Mouse (Mus musculus) gastrocnemius, postnatal 14 days (tissue): ENCODE data around the gene Tmco3. TPM values are rescaled to one million over a fixed set of nuclear protein-coding genes. Genes with fewer than 3 reads are reported as not detected.

Experiments used
- DNase-seq: peaks from one replicate; pipeline ENCODE4 v3.0.0; 2021; ENCODE audit warnings: mixed read lengths
- intact Hi-C: fragments of 180-260 bp; cut with DNase I; formaldehyde crosslinking; loops from one replicate; pipeline ENCODE4 v1.15.1; 2025; ENCODE audit warnings: low total_unique reads
- long read RNA-seq, 2 experiments: library from polyadenylated mRNA; stranded (forward); transcript quantifications; one replicate each; pipeline ENCODE4 v2.0.0; 2021
- total RNA-seq, 2 experiments: library from RNA; stranded (reverse); gene quantifications; 2 replicates each; pipeline ENCODE4 v1.2.3; 2021

The Tmco3 gene
- 10 to 100 TPM; 12.7 to 13.3 TPM for total RNA-seq
- long read RNA-seq, experiment 1, full-length matches to known transcripts, result 7 of 17 reads
- long read RNA-seq, experiment 1, partial matches to known transcripts, result 1 of 17 reads
- long read RNA-seq, experiment 1, other reads (novel, unspliced or antisense), result 9 of 17 reads
- long read RNA-seq, experiment 2, full-length matches to known transcripts, result 12 of 23 reads
- long read RNA-seq, experiment 2, partial matches to known transcripts, result 1 of 23 reads
- long read RNA-seq, experiment 2, other reads (novel, unspliced or antisense), result 10 of 23 reads

DNA sequence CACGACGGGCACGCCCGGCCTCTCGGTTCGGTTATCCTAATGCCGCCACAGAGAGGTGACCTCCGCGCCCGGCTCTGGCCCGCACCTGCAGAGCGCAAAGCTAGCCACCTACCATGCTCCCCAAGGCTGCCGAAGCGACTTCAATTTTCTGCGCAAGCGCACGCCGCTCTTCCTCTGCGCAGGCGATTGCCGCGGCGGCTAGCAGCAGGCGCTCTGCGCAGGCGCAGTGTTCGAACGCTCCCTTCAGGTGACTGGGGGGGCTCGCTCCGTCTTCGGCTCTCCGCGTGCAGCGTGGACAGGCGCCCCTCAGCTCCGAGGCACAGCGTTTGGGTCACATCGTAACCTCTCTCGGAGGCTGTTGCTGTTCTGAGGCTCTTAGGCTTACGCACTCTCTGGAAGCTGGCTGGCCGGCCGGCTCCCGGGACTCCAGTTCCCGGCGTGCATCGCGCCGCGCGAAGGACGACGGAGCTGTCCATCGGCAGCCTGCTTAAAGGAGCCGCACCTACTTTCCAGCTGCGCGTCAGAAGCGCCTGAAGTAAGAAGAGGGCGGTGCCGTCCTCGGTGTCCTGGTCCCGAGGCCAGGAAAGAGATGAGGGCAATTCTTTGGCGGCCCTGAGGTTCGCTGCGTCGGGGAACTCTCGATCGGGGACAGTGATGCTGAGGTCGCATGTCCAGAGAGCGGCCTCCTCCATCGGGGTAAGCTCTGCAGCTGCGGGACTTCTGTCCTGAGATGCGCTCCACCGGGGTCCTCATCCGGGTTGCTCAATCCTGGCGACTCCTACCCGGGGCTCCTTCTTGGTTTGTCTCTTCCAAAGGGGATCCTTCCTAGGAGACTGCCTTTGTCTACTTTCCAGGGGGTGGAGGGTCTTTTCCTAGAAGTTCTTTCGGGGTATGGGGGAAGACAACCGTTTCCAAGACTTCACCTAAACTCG is at the start of gene Tmco3, which contains the start of gene Dcun1d2:
Gene Tmco3, plus strand, starts transcription at position 499 of the 932 bp plus-strand sequence.
Gene Dcun1d2, minus strand, starts transcription at position 440 of the 932 bp plus-strand sequence.
- intact Hi-C loops, result no loop called here
- DNase-seq, result peak; percentile 96

DNA sequence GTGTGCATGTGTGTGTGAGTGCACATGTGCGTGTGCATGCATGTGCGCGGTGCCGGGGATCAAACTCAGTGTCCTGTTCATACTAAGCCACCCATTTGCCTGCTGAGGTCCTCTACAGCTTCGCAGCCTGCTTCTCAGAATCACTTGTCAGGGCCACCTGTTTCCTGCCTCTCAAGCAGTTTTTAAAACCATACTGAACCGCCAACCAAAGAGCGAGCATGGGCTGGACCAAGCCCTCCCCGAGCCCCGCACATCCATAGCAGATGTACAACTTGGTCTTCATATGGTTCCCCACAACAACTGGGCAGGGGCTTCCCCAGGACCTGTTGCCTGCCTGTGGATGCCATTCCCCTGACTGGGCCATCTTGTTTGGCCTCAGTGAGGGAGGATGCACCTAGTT is 47.9 kb upstream of the Tmco3 start:
- intact Hi-C loops, result no loop called here

GRCm38 (mm10) chr8:13240691-13241090 is 47.3 kb upstream of the Tmco3 start:
- no peak for DNase-seq
- intact Hi-C loops, result no loop called here

More for the DNA sequence above, 47.9 kb upstream of the Tmco3 start:
- DNase-seq, result no peak

DNA sequence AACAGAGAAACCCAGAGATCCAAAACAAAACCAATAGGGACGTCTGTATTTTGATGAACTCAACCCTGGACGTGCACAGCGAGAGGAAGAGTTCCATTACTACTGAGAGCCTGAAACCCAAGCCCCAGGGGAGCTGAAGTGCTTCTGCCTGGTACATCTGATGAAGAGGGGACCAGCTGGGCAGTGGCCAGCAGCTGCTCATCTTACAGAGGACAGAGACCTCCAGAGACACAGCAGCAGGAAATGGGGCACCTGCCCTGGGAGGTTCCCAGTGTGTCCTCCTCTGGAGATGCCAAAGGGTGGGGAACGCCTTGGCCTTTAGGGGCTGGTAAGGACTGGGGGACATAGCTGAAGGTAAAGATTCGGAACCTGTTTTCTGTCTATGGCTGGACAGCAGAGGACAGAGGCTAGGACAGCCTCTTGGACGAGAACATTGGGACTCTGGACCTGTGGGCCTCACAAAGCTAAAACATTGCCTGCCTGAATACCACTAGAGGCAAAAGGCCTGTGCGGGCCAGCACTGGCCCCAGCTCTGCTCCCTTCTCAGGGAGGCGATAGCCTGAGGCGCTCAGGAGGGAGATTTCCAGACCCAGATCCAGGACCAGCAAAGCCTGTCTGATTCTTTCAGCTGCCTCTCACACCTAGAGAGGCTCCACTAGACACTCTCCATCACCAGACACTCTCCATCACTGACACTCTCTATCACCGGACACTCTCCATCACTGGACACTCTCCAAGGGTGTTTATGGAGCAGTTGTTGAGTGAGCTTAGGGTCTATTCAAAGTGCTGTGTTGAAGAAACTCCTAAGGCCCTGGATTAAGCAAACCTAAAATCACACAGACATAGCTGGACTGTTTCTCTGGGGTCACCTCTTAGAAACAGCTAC is 44.8 kb upstream of the Tmco3 start:
- intact Hi-C loops, result no loop called here
- no peak for DNase-seq

DNA sequence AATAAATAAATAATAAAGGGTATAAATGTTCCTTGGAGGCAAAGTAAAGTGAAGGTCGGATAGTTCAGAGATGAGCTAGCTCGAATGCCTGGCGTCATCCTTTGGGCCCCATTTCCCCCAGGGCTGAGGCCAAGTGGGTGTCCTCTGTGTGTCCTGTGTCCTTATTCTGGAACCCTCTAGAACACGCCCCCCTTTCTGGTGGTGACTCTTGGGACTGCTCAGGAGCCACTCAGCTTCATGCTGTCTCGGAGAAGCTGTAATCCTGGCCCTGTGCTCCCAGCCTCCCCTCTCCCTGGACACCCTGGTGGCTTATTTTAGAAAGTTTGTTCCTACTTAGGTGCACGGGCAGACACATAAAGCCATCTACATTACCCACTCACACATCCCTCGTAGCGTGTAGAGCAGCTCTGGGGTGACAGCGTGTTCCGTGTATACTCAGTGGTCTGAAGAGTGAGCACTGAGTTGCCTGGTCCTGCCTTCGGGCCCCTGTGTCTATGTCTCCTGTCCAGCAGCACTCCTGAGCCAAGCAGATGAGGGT is 43.6 kb upstream of the Tmco3 start:
- no peak for DNase-seq
- intact Hi-C loops, result no loop called here

GRCm38 (mm10) chr8:13252837-13253236 is 35.2 kb upstream of the Tmco3 start:
- no peak for DNase-seq
- intact Hi-C loops, result no loop called here

DNA sequence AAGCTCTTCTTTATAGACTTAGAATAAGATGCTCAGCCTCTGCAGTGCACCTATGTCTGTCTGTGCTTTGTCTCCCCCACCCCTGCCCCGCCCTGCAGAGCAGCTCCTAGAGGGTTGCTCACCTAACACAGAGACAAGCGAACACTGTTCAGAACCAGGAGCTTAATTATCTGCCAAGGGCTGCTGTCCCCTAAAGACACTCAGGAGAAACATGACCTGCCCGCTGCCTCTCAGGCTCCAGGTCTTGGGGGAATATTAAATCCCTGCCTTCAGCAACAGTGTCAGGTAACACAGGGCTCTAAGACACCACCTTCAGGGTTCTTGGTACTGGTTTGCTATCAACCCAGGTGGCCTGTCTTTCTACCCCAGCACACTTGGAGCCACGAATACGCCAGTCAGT is 34.6 kb upstream of the Tmco3 start:
- no peak for DNase-seq
- intact Hi-C loops, result no loop called here

GRCm38 (mm10) chr8:13254019-13254418 is 34.0 kb upstream of the Tmco3 start, which contains the start of gene Adprhl1:
Adprhl1 (minus strand) TSS chr8:13254162.
- intact Hi-C loops, result no loop called here
- peak; percentile 83 for DNase-seq

DNA sequence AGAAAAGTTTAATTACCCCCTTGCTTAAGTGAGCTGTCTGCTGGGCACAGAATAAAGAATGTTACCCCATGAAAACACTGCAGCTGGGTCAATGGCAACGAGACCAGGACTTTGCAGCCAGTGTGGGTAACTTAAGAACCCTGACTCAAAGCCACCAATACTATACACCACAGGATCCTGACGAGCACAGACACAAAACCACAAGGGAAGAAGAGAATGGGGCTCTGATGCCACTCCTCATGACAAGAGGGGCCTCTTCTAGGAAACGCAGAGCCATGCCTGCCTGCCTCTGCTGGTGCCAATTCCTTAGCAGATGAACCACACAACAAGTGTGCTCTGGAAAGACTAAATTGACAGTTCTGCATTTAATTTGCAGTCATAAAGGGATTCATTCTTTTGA is 24.6 kb upstream of the Tmco3 start:
- DNase-seq, result no peak
- intact Hi-C loops, result no loop called here

GRCm38 (mm10) chr8:13267566-13267965 is 20.4 kb upstream of the Tmco3 start:
- intact Hi-C loops, result no loop called here
- DNase-seq, result no peak

DNA sequence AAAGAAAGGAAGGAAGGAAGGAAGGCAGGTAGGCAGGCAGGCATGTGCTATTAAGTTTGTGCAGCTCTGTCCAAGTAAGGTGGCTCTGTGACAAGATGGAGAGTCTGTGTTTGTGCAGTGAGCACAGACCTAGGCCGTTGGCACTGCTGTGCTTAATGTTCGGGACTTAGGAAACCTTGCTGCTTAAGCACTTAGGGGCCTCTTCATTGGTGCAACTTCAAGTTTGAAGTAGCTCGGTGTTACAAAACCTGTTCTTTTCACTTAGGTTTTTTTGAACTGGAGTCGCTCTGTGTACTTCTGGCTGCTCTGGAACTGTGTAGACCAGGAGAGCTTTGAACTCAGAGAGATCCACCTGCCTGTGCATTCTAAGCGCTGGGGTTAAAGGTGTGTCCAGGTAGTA is 15.2 kb upstream of the Tmco3 start:
- DNase-seq, result no peak
- intact Hi-C loops, result no loop called here

DNA sequence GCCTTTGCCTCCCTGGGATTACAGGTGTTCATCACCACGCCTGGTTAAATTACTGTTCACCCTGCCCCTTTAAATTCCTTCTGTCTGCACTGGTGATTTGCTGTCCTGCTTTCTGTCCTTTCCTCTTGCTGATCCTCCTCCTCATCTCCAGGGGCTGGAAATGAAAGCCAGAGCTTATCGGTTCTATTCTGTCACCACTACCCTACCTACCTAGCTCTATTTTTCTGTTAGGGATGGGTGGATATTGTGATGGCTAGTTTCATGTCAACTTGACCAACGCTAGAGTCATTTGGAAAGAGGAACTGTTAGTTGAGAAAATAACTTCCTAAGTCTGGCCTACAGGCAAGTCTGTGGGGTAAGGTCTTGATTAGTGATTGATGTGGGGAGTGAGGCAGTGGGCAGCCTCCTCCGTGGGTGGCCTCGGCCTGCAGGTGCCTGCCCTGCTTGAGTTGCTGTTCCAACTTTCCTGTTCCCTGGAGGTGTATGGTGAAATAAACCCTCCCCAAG is 11.0 kb upstream of the Tmco3 start:
- DNase-seq, result no peak
- intact Hi-C loops, result no loop called here

GRCm38 (mm10) chr8:13283200-13283599 is 4.8 kb upstream of the Tmco3 start:
- intact Hi-C loops, result no loop called here
- no peak for DNase-seq

DNA sequence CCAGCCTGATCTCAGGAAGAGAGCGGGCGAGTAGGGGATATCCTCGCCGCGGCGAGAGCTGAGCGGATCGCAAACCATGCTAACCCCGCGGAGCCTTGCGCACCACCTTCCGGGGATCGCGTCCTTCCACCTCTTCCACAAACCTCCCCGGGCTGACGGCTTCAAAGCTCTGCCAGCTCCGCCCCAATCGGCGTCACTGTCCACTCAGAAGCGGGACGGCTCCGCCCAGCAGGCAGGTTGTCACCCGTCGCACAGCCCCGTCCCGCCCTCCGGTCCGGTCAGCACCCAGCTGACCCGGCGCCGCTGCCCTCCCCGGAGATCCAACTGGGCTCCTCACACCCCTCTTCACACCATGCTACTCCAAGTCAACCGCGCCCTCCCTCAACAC is 692 bp upstream of the Tmco3 start:
- intact Hi-C loops, result no loop called here
- DNase-seq, result peak; percentile 90

DNA sequence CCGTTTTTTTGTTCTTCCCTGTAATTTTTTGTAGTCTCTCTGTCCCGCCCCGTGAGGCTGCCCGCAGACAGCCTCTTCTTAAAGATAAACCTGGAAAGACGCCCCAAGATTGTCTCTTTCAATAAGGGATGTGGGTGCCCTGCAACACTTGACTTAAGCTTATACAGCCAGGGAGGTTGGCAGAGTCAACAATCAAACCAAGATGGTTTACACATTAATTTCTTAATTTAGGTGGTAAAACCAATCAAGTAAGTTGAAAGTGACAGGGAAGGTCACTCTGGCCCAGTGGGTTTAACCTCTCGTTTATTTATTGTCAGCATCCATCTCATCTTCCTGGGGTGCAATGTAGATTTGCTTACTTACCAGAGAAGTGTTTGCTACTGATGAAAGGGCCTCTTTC is 656 bp downstream of the Tmco3 start:
- intact Hi-C loops, result no loop called here
- no peak for DNase-seq

DNA sequence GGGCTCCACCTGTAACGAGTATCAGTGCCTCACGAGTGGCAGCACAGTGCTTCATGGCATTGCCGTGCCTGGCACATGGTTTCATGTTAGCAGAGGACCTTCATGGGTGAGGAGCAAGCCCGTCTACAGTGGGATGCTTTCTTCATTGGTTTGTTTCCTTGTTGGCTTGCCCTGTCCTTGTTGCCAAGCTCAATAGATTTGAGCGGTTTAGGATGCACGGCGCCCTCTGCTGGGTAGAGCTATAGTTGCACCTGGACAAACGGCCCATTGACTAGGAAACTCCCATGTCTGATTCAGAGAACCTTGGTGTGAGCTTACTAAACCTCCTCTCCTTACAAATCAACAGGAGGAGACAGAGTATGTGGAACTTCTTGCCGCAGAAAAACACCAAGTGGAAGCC is 4.4 kb downstream of the Tmco3 start:
- peak; percentile 70 for DNase-seq
- intact Hi-C loops, result no loop called here

GRCm38 (mm10) chr8:13293677-13294470 is 5.9 kb downstream of the Tmco3 start:
- intact Hi-C loops, result no loop called here
- DNase-seq, result no peak

GRCm38 (mm10) chr8:13299571-13299970 is 11.6 kb downstream of the Tmco3 start:
- intact Hi-C loops, result no loop called here
- DNase-seq, result no peak

DNA sequence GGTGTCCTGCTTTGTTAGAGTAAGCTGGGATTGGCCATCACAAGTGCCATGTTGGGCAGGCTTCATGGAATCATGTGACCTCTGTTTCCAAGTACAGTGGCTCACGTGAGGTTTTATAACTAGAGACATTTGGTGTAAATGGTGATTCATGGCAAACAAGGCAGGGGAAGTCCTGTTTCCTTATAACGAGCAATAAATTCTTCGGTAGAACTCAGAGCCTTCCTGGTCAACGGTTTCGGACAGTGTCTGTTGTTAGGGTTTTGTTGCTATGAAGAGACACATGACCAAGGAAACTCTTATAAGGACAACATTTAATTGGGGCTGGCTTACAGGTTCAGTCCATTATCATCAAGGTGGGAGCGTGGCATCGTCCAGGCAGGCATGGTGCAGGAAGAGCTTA is 13.0 kb downstream of the Tmco3 start:
- DNase-seq, result no peak
- intact Hi-C loops, result no loop called here
